Mouse (Mus musculus): ENCODE results near the gene Ntrk2.
A peak's percentile ranks its signal among the peaks of the same experiment; 100 is the strongest.

Ntrk2 gene

DNA sequence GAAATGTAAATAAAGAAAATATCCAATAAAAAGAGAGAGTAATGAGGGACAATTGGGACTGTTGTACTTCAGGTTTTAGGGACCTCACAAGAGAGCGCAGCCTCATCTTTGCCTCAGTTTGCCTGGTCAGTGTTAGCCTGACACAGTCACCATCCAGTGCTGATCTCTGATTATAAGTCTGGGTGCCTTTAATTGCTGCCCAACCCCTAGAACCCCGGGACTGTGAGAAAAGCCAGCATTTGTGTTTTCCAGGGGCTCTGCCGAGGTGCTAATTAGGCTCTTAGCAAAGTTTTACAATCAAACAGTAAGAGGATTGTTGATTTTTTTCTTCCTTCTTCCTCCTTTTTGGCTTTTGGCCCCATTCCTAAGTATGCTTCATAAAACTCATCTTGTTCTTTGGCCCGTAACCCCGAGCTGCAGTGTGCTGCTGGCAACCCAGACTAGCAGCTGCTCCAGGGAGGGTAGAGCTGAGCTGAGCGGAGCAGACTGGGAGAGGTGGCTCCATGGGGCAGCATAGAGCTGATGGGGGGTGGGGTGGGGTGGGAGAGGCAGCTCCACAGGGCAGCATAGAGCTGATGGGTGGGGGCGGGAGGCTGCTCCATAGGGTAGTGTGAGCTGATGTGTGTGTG lies 34.5 kb downstream of the Ntrk2 start:
- DNase-seq (ENCODE audit: inconsistent age in 2 of 2, low spot score in 1 of 2), result no peak

DNA sequence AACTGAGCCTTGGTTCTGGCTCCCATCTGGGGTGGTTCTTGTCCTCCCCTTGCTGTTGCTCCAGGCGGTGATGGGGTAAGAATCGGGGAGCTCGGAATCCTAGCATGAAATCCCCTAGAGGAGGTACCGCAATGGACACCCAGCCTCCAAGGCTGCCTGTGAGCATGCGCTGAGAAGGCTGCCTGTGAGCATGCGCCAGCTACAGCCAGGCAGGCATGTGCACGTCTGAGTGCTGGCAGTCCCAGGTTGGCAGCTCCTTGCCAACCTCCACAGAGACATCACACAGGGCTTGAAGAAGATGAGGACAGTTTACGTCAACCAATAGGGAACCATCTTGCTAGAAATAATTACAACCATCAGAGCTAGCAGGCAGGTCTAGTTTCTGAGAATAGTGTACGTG lies 37.5 kb downstream of the Ntrk2 start:
- DNase-seq (ENCODE audit: inconsistent age in 2 of 2, low spot score in 1 of 2), result no peak

DNA sequence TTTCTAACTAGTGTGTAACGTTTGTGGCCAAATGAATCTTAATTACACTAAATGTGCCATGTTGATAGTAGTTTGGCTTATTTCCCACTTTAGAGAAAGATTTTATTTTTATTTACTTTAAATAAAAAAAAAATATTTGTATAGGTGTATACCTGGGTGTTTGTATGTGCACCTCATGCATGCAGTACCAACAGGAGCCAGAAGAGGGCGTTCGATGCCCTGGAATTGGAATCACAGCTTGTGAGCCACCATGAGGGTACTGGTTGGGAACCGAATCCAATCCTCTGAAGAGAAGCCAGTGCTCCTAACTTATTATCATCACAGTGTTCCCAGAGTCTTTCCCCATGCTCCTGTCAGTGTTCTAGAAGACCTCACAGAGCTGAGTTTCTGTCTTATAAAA lies 42.2 kb downstream of the Ntrk2 start:
- no peak for DNase-seq (ENCODE audit: inconsistent age in 2 of 2, low spot score in 1 of 2)

DNA sequence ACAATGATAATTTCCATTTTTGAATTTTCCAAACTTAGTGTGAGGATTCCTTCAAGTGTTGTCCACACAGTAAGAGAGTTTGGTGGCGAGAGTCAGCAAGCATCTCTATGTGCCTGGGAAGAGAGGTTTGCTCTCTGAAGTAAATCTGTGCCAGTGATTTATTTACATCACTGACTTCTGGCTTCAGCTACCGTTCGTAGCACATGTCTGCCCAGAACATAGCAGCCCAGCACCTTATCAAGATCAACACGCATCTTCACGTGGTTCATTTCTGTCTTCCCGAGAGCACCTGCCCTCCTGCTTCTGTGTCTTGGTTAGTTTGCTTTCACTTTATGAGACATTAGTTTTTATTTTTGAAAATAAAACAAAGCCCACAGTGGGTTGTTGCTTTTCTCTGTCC lies 47.3 kb downstream of the Ntrk2 start:
- DNase-seq (ENCODE audit: inconsistent age in 2 of 2, low spot score in 1 of 2), result no peak

DNA sequence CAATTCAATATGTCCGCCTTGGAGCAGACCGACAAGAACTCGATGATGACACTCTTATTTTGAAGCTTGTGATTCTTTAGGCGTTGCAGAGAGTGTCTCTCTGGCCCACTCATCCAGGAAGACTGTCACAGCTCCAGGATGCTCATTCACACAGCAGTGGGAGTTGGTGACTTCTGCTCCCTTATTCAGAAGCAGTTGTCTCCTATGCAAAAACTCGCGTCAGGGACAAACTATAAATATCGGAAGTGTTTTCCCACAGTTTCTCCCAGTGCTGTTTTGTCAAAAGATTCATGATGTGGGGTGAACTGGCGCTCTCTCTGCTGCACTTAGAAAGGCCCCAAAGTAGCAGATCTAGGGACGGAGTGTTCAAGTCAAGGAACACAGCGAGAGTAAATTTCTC lies 59.9 kb downstream of the Ntrk2 start:
- no peak for DNase-seq (ENCODE audit: inconsistent age in 2 of 2, low spot score in 1 of 2)

DNA sequence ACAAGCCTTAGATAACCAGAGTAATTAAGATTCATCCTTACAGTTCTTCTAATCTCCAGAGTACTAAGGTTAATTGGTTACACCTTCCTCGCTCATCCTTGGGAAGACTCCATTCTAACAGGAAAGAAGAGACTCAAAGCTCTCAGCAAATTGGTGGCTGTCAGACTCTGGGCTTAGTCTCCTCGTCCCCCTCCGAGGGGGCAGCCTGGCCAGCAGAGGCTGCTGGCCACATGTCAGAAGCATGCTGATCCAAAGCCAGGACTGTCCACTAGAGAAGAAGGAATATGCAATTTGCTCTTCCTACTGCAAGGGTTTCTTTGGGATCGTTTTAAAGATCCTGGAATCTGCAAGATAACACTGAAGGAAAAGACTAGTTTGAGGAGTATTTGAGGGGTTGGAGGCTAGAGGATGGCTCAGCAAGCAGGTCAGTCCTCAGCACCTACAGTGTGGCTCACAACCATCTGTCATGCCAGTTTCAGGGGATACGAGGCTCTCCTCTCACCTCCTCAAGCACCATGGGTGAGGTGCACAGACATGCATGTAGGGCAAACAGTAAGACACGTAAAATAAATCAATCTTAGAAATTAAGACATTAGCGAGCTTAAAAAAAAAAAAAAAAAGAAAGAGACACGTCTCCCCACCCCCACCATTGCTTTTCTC lies 60.5 kb downstream of the Ntrk2 start:
- DNase-seq (ENCODE audit: inconsistent age in 2 of 2, low spot score in 1 of 2), result no peak

DNA sequence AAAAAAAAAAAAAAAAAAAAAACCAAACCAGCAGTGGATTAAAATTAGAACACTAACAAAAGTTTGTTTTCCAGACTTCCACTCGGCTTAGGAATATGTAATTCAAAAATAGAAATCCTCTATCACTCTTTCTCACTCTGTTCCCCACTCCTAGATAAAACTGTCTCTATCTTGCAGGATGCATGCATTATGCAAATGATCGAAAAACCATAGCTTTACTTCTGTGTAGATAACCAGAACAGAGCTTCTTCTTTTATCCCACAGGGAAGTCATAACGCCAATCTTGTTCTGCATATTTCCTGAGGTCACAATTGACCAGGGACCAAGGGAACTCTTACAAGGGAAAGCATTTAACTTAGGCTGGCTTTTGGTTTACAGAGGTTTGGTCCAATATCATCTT lies 76.1 kb downstream of the Ntrk2 start:
- DNase-seq (ENCODE audit: inconsistent age in 2 of 2, low spot score in 1 of 2), result no peak

DNA sequence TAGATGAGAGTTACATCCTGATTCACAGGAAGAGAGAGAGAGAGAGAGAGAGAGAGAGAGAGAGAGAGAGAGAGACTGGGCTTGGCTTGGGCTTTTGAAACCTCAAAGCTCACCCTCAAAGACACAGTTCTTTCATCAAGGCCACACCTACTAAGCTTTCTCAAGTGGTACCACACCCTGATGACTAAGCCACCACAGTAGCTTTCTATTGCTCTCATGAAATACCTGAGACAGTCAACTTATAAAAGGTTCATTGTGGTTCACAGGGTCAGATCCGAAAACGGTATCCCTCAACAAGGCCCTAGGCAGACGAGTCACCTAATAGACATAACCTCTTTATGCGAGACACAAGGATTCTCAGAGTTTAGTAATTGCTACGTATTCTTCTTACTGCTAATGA lies 76.5 kb downstream of the Ntrk2 start:
- DNase-seq (ENCODE audit: inconsistent age in 2 of 2, low spot score in 1 of 2), result no peak

DNA sequence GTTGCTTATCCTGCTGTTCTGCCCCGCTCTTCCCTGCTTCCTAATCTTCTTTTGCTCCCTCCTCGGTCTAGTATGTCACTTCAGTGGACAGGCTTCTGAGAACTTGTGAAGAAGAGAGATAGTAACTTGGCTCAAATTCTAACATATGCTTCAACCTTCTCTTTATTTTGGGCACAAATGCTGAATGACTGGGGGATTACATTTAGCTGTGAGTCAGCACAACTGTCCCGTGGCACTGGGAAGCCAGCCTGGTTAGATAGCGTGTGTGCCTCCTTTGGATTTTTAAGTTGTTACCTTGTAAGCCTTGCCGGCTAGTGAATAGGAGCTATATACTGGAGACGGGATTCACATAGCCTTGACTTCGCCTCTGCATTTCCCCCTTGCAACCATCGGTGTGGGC lies 79.7 kb downstream of the Ntrk2 start:
- DNase-seq (ENCODE audit: inconsistent age in 2 of 2, low spot score in 1 of 2), result no peak

DNA sequence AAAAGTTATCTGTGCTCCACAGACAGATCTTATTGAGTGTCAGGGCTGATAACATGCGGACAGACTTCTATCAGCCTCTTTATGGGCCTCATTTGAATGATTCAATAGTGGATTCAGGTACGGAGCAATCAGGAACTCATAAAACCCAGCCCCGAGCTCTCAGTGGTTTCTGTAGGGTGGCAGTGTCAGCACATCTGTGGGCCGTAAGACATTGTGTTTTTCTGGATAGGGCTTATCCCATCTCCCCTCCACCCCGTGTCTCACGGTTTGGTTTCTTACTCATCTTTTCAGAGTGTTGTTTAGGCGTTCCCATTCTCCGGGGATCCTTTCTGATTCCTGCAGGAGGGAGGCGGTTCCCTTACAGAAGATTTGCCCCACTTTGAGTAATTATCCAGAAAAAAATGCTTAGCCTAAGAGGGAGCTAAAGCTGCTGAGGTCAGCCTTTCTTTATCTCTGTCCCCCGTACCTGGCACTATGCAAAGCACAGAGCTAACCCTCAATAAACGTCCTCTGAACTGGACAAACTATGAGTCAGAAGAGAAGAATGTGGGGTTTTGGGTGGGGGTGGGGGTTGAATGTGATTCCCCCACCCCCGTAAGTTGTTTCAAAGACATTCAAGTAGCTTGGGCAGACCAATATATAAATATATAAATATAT lies 90.0 kb downstream of the Ntrk2 start:
- no peak for DNase-seq (ENCODE audit: inconsistent age in 2 of 2, low spot score in 1 of 2)

DNA sequence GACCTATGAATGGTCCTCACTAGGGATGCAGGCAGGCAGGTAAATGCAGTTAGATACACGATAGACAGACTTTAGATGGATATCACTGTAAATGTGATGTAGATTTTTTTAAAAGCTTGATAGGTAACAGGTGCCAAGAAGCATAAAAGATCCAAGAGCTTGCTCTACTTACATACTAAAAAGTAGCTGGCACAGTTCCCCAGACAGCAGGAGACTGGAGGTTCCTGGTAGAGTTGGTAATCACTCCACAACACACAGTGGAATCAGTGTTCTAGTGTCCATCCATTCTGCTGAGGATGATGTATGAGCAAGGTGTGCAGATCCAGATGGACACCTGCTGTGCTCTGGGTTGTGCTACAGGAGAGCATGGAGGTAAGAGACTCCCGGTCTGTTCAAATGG lies 93.0 kb downstream of the Ntrk2 start:
- no peak for DNase-seq (ENCODE audit: inconsistent age in 2 of 2, low spot score in 1 of 2)

DNA sequence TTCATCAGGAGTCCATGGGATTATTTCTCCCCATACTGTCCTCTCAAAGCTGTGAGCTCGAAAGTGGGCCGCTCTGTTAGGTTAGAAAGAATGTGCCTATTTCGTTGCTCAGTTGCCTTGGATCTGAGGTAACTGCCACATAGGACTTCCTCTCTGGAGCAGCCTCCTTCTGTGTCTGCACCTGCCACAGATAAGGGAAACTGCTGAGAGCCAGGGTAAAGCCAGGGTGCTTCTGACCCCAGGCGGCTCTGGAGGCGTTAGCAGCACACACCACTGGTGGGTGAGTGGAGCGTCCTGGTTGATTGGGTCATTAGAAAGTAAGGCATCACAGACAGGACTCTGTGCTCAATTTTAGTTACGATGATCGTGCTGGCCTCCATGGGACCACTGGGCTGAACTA lies 95.9 kb downstream of the Ntrk2 start:
- no peak for DNase-seq (ENCODE audit: inconsistent age in 2 of 2, low spot score in 1 of 2)

DNA sequence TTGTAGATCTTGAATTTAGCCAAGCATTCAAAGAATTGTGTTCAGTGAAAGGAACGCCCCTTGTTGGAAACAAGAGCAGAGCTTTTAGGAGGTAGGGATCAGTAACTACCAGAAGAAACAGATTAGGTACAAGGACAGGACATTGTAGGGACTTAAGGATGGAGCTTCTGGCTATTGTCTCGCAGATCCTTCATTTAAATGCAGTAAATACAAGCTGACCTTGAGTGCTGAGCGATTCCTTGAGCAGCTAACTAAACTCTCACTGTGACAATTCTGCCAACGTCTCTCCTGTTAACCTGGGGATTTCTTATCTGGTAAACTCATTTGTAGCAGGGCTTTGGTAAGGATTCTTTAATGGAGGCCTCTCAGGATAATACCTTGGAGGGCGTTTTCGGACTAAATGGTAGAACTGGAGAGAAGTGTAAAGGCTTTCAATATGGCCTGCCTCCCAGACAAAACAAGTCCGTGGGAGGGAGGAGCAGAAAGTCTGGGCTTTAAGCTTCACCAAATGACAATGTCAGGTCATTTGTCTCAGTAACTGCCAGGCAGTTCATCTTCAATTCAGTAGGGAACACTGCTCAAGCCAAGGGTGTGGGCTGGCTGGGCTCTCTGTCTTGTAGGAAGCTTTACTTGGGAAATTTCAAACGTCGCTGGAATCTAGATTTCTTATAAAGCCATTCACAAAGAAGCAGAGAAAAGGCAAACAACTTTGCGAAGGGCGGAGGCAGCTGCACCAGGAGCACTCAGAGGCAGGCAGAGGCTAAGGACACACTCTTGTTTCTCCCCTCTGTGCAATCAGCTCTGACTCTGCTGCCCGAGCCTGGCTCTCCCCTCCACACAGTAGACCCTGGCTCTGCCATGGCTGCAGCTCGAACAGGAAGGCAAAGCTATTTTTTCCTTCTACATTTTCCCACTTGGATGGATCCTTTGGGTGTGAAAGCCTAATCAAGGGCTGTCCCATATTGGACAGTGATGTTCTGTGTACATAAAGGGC lies 98.7 kb downstream of the Ntrk2 start:
- DNase-seq (ENCODE audit: inconsistent age in 2 of 2, low spot score in 1 of 2), result no peak

DNA sequence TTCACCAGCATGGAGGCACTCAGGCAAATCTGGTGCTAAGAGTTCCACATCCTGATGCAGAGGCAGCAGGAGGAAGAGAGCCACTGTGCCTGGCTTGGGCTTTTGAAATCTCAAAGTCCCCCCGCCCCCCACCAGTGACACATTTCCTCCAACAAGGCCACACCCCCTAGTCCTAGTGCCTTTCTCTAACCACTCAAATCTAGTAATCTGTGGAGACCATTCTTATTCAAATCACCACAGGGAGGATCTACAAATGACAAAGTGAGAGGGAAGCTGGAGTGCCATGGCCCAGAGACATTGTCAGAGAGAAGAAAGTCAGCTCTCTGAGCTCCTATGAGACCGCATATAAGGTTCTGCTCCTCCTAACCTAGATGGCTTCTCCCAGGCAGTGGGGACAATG lies 105.6 kb downstream of the Ntrk2 start:
- DNase-seq (ENCODE audit: inconsistent age in 2 of 2, low spot score in 1 of 2), result no peak

DNA sequence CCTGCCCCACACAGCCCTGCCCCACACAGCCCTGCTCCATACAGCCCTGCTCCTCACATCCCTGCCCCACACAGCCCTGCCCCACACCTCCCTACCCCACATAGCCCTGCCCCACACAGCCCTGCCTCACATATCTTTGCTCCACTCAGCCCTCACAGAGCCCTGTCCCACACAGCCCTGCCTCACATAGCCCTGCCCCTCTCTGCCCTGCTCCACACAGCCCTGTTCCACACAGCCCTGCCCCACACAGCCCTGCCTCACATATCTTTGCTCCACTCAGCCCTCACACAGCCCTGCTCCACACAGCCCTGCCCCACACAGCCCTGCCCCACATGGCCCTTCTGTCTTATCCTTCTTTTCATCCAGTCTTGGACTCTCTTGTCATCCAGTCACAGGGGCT lies 106.2 kb downstream of the Ntrk2 start:
- no peak for DNase-seq (ENCODE audit: inconsistent age in 2 of 2, low spot score in 1 of 2)

DNA sequence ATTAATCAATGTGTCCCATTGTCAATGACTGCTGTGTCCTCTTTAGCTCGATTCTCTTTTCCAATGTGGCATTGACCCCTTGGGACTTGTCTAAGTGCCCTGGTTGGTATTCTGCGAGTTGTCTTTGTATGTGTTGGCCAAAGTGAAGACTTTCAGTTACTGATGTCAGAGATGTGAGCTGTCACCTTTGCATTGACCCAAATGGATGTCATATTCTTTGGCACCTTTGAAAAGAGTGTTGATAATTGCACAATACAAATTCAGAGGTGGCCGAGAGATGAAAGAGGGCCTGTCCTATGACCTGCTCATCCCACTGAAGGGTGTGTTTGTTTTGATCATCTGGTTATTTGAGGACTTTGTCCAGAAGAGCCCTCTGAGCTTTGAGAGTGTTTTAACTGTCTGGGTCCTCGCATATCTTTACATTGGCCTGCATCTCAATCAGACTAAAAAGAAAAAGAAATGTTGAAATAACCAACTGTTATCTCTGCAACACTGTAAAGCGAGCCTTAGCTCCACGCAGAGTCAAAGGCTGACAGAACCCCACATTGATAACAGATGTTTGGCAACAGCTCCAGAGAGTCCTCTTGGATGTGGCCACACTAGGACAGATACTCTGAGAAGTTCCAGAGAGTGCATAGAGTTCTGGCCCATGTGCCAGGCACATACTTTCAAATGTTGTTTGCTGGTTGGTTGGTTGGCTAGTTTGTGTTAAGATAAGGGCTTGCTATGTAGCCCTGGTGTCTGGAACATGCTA lies 107.9 kb downstream of the Ntrk2 start:
- no peak for DNase-seq (ENCODE audit: inconsistent age in 2 of 2, low spot score in 1 of 2)

DNA sequence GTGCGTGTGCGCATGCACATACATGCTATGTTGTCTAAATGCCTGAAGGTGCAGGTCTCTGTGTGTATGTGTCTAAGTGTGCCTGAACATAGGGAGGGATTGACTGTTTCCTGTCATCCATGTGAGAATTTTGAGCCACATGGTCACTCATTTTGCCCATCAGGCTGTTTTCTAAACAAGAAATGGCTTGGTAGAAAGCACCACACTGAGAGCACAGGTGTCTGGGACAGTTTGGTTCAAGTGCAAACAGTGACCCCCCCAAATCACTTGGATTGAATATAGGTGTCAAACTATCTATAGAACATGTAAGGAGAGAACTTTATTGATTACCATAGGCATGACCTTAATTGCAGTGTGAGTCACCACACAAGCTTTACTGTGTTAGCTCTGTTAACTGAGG lies 110.0 kb downstream of the Ntrk2 start:
- no peak for DNase-seq (ENCODE audit: inconsistent age in 2 of 2, low spot score in 1 of 2)

DNA sequence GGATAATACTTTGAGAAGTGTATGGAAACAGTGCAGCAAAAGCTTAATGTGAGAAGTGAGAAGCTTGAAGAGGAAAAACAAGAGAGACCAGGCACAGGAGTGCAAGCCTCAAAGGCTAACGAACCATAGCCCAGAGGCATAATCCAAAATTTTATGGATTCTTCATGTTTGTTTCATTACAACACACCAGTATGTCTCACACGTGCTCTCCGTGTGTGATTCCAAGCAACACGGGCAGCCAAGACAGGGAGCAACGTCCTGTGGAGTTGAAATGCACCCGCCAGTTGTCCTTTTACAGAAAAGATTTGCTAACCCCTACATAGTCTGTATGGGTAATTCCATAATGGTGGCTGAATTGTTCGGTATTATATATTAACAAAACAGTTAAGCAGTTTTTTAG lies 113.9 kb downstream of the Ntrk2 start:
- DNase-seq (ENCODE audit: inconsistent age in 2 of 2, low spot score in 1 of 2), result no peak

DNA sequence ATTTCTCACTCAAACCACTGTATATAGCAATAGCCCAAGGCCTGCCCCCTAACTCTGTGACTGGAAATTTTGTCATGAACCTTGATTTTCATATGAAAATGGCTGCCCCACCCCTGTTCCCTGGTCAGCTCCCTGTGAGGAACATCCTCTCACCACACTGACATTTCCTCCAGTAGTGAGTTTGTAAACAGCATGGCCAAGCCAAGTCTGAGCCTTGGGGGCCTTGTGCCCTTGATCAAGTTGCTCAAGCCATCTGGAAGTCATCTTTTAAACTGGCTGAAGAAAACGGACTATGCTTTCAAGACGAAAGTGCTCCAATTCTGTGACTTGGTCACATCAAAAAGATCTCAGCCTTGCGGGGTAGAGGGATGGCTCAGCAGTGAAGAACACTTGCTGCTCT lies 114.9 kb downstream of the Ntrk2 start:
- peak in 1 of 2 experiments; percentile 44 for DNase-seq (ENCODE audit: inconsistent age in 2 of 2, low spot score in 1 of 2)

DNA sequence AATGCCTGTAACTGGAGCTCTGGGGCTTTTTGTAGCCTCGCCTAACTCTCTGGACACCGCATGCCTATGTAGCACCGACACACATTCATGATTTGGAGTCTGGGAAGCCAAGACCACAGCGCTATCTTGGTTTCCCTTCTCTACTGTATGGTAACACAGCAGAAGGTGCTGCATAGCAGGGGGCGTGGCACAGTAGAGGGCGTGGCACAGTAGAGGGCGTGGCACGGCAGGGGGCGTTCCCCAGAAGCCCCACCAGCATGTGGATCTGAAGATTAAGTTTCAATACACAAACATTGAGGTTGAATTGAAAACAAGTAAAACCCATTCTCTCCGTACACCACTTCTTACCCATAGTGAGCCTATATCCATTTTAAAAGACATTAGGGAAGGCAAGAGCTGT lies 115.3 kb downstream of the Ntrk2 start:
- no peak for DNase-seq (ENCODE audit: inconsistent age in 2 of 2, low spot score in 1 of 2)

DNA sequence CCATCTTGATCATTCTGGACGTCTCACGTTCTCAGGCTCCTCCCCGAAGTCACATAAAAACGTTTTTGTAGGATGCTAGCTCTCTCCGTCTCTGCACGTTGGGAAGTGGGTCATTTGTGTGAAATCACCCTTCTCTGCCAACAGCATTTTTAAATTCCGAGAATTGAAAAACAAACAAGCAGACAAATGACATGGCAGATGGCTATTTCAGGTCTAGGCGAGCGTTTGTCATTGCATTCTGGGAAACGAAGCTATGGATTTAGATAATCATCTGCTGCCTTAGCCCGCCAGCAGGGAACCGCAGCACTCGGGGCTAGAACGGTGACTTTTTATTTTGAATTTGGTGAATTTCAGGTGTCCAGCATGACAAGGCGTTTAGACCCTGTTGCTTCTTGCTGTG lies 115.8 kb downstream of the Ntrk2 start:
- DNase-seq (ENCODE audit: inconsistent age in 2 of 2, low spot score in 1 of 2), result no peak

Data from adrenal gland, adult (tissue).